Mouse (Mus musculus): ENCODE data around the gene Bpifb6. TPM values are rescaled to one million over a fixed set of nuclear protein-coding genes. Genes with fewer than 3 reads are reported as not detected.

The Bpifb6 gene
- polyA plus RNA-seq (2017; shearing (Covaris generic)), result not detected

DNA sequence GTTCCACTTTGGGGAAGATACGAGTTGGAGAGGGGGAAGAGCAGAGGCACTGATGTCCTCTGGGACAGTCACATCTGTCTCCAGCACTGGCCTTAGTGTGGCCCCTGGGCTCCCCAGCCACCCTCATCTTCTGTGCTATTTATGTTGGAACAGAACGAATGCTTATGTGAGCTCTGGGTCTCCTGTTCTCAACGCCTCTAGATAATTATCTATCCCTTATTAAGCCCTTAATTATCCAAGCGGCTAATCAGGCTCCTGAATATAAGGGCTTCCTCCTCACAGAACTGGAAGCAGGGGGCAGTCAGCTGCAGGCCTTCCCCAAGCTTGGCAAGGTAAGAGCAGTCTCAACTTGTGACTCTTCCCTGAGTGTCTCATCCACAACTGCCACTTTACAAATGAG is at the start of gene Bpifb6:
Gene Bpifb6 (plus strand): TSS at position 301 of the 400 bp plus-strand sequence.

GRCm38 (mm10) chr2:153870984-153871383 is 29.2 kb upstream of the Bpifb6 start, which contains the start of gene Sun5:
Gene Sun5 (minus strand): TSS chr2:153871084.

GRCm38 (mm10) chr2:153874745-153875144 is 25.4 kb upstream of the Bpifb6 start, which contains the start of gene Bpifb2:
Gene Bpifb2 (plus strand): TSS chr2:153875045.

DNA sequence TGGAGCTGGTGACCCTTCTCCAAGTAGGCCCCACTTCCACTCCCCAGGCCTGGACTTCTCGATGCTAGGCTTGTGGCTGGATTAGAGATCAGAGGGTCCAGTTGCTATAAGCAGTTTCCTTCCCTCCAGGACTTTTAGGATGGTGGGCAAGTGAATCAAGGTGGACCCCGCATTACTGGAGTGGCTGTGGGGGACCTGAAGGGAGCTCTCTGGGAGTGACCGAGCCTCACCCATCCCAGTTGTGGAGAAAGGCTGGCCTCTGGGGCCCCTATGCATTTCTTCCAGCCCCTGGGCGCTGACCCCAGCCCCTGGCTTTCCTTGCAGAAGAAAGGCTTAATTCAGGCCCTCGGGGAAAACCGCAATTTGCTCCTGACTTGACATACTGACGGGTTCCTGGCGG is 17.7 kb downstream of the Bpifb6 start, which contains the start of gene Bpifb3:
Gene Bpifb3 (plus strand): TSS at position 301 of the 400 bp plus-strand sequence.

DNA sequence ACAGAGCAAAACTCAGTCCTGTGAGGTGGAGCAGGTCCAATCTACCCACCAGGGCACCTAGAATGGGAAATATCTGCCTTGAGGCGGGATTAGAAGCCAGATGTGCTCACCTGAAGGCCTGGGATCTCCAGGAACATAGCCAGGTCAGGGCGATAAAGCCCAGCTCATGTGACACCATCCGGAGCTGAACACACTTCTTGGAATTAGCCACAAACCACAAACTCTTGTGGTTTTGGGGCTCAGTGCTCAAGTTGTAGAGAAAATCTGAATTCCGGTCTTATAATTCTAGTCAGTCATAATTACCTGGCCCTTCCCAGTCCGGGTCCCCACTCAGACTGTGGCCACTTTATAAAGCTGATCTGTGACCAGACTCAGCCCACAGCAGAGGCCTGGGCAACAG is 37.7 kb downstream of the Bpifb6 start, which contains the start of gene Bpifb4:
Gene Bpifb4 (plus strand): TSS at position 370 of the 400 bp plus-strand sequence.

Other genes with a start within 250 kb of the Bpifb6 start
- not detected for gene Dnmt3c, start 203.7 kb upstream of the Bpifb6 start, polyA plus RNA-seq (2017; shearing (Covaris generic))
- 231 TPM for gene Mapre1, start 159.1 kb upstream of the Bpifb6 start, polyA plus RNA-seq (2017; shearing (Covaris generic))
- not detected for gene Efcab8, start 120.5 kb upstream of the Bpifb6 start, polyA plus RNA-seq (2017; shearing (Covaris generic))
- not detected for gene Sun5, start 29.3 kb upstream of the Bpifb6 start, polyA plus RNA-seq (2017; shearing (Covaris generic))
- gene Bpifb2, start 25.3 kb upstream of the Bpifb6 start, polyA plus RNA-seq (2017; shearing (Covaris generic)), result not detected
- not detected for gene Bpifb3, start 17.8 kb downstream of the Bpifb6 start, polyA plus RNA-seq (2017; shearing (Covaris generic))
- not detected for gene Bpifb4, start 37.8 kb downstream of the Bpifb6 start, polyA plus RNA-seq (2017; shearing (Covaris generic))
- not detected for gene Bpifa6, start 74.6 kb downstream of the Bpifb6 start, polyA plus RNA-seq (2017; shearing (Covaris generic))
- not detected for gene Bpifa2, start 107.9 kb downstream of the Bpifb6 start, polyA plus RNA-seq (2017; shearing (Covaris generic))
- not detected for gene Bpifa3, start 229.9 kb downstream of the Bpifb6 start, polyA plus RNA-seq (2017; shearing (Covaris generic))
- gene Bpifa1, start 242.5 kb downstream of the Bpifb6 start, polyA plus RNA-seq (2017; shearing (Covaris generic)), result not detected

Measured in effector memory CD4-positive, alpha-beta T cell, adult 5 months (primary cell).